Mouse (Mus musculus) urinary bladder, postnatal 14 days (tissue): ENCODE measurements at regions not wholly inside any gene's neighbourhood (a gene's known extent, or its start where the extent isn't known, plus 50 kb on each side); places are given as distances from the start of the nearest gene placed in this dataset.

Experiments
- DNase-seq: peaks from one replicate; pipeline ENCODE4 v3.0.0; 2021; ENCODE audit warnings: low spot score

- no peak for DNase-seq
Measured at GRCm38 (mm10) chr17:89802148-89802547, 108.1 kb downstream of the Gm10184 start.

- DNase-seq = no peak
Measured at GRCm38 (mm10) chr17:89777570-89777969, 132.7 kb downstream of the Gm10184 start.

GRCm38 (mm10) chr17:89766229-89766875 is 143.9 kb downstream of the Gm10184 start:
- no peak for DNase-seq

GRCm38 (mm10) chr17:89737418-89737817 is 172.8 kb downstream of the Gm10184 start:
- DNase-seq = no peak

GRCm38 (mm10) chr17:89725534-89725933 is 184.7 kb downstream of the Gm10184 start:
- no peak for DNase-seq

- DNase-seq = no peak
Measured at GRCm38 (mm10) chr17:89681798-89682197, 228.5 kb downstream of the Gm10184 start.

GRCm38 (mm10) chr17:89658326-89658725 is 251.9 kb downstream of the Gm10184 start:
- DNase-seq = no peak

GRCm38 (mm10) chr17:89656211-89656610 is 254.0 kb downstream of the Gm10184 start:
- DNase-seq = no peak

- peak; percentile 16 for DNase-seq
Measured at GRCm38 (mm10) chr17:89654089-89654813, 256.0 kb downstream of the Gm10184 start.

- DNase-seq = no peak
Measured at GRCm38 (mm10) chr17:89646000-89646399, 264.2 kb downstream of the Gm10184 start.
